Mouse (Mus musculus): ENCODE measurements at regions not wholly inside any gene's neighbourhood (a gene's known extent, or its start where the extent isn't known, plus 50 kb on each side); places are given as distances from the start of the nearest gene placed in this dataset.

GRCm38 (mm10) chr14:56313969-56314368 lies 50.9 kb upstream of the Atp12a start:
- no peak for ATAC-seq (replicated peaks; ENCODE audit: insufficient number of reproducible peaks, low FRiP score, low TSS enrichment, low read depth)
- 85% methylated on average over 9 of the region's 9 CpGs for WGBS
- Histone ChIP-seq H3K9ac (replicated peaks; ENCODE audit: low read length) (no peak overlapping the region), H3K27me3 (ENCODE audit: control insufficient read depth, insufficient read depth, low read length) (no peaks in the 10 kb centered on the region), H3K4me1 (ENCODE audit: control insufficient read depth, insufficient read depth, low read length) (no peaks in the 10 kb centered on the region), H3K9me3 (replicated peaks; ENCODE audit: control insufficient read depth, low read length) (no peaks in the 10 kb centered on the region), H3K36me3 (replicated peaks; ENCODE audit: control insufficient read depth, insufficient read depth, low read depth, low read length) (no peaks in the 10 kb centered on the region), H3K4me2 (ENCODE audit: low read depth, low read length) (no peak overlapping the region), H3K4me3 (ENCODE audit: low read depth, low read length) (no peak overlapping the region), H3K27ac (replicated peaks; ENCODE audit: low read depth, low read length) (no peak overlapping the region)
- DNase-seq (ENCODE audit: low spot score) = no peak

- H3K4me3 ChIP-seq (ENCODE audit: low read depth, low read length) = no peak overlapping the region
- no peak overlapping the region for H3K27ac ChIP-seq (replicated peaks; ENCODE audit: low read depth, low read length)
- H3K4me1 ChIP-seq (ENCODE audit: control insufficient read depth, insufficient read depth, low read length) = no peaks in the 10 kb centered on the region
- 40% methylated on average over 7 of the region's 7 CpGs for WGBS
- no peaks in the 10 kb centered on the region for H3K9me3 ChIP-seq (replicated peaks; ENCODE audit: control insufficient read depth, low read length)
- H3K4me2 ChIP-seq (ENCODE audit: low read depth, low read length) = no peak overlapping the region
- H3K27me3 ChIP-seq (ENCODE audit: control insufficient read depth, insufficient read depth, low read length) = no peaks in the 10 kb centered on the region
- DNase-seq (ENCODE audit: low spot score) = peak; percentile 73
- no peak overlapping the region for H3K9ac ChIP-seq (replicated peaks; ENCODE audit: low read length)
- H3K36me3 ChIP-seq (replicated peaks; ENCODE audit: control insufficient read depth, insufficient read depth, low read depth, low read length) = no peaks in the 10 kb centered on the region
- ATAC-seq (replicated peaks; ENCODE audit: insufficient number of reproducible peaks, low FRiP score, low TSS enrichment, low read depth) = no peak
These were observed 50.4 kb upstream of the Atp12a start for GRCm38 (mm10) chr14:56314459-56314858.

All from embryonic facial prominence, embryonic 11.5 days (tissue).